Mouse (Mus musculus): ENCODE measurements at regions not wholly inside any gene's neighbourhood (a gene's known extent, or its start where the extent isn't known, plus 50 kb on each side); places are given as distances from the start of the nearest gene placed in this dataset.

DNA sequence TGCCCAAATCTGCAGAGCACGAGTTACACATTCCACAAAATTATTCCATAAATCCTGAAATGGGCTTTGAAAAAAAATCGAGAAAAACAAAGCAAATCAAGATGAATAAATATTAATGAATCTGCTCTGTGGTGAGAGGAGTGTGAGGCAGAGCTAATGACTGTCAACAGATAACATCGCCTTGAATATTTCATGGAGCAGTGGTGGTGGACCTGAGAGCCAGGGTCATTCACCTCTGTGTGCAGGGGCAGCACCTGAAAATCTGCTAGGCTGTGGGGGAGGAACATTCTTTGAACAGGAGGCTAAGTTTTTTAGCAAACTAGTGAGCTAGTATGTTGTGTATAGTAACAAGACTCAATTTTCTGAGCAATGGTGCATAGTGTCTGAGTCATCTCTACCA lies 276.3 kb upstream of the Plxna2 start:
- no peak for ATAC-seq (ENCODE audit: insufficient number of reproducible peaks, low FRiP score, low TSS enrichment)

GRCm38 (mm10) chr1:194334752-194335719 lies 283.0 kb upstream of the Plxna2 start:
- peak; percentile 77 for ATAC-seq (ENCODE audit: insufficient number of reproducible peaks, low FRiP score, low TSS enrichment)

- ATAC-seq (ENCODE audit: insufficient number of reproducible peaks, low FRiP score, low TSS enrichment) = no peak
Observed at GRCm38 (mm10) chr1:194332639-194333038, 285.4 kb upstream of the Plxna2 start.

DNA sequence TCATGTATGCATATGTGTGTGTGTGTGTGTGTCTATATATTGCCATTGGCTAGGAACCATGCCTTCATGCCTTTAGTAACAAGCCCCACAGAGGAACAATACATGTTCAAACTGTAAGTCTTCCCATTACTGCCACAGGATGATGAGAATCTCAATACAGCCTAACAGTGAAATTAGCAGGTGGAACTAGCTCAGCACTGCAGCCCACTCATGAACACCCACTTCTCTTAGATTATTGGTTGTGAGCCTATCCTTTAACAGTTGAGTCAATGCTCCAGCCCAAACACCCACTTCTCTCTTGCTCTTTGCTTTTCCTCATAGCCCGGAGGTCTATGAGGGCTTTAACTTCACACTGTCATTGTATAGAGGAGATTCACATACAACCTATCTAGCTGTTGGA lies 287.5 kb upstream of the Plxna2 start:
- ATAC-seq (ENCODE audit: insufficient number of reproducible peaks, low FRiP score, low TSS enrichment) = no peak

- no peak for ATAC-seq (ENCODE audit: insufficient number of reproducible peaks, low FRiP score, low TSS enrichment)
Observed at GRCm38 (mm10) chr1:194320320-194321036, 297.5 kb upstream of the Plxna2 start.

GRCm38 (mm10) chr1:194318351-194318750 lies 299.7 kb upstream of the Plxna2 start:
- no peak for ATAC-seq (ENCODE audit: insufficient number of reproducible peaks, low FRiP score, low TSS enrichment)

DNA sequence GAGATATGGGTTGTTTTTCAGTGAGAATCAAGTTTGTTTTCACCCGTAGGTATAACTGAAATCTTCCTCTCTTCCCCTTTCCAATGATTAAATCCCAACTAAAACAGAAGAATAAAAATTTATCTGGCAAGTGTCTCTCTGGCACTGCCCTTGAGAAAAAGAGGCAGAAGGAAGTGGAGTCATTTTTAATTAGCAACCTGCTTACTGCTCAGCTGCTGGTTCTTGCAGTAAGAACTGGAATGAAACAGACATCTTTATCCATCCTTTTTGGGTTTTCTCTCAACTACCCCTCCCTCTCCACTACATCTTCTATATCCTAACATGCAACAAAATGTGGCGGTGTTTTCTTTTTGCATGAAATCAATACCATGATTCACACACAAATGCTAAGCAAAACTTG lies 302.4 kb upstream of the Plxna2 start:
- 0 out of 2 replicates have a peak, but pooled peaks have one; percentile 52 for ATAC-seq (ENCODE audit: insufficient number of reproducible peaks, low FRiP score, low TSS enrichment)

DNA sequence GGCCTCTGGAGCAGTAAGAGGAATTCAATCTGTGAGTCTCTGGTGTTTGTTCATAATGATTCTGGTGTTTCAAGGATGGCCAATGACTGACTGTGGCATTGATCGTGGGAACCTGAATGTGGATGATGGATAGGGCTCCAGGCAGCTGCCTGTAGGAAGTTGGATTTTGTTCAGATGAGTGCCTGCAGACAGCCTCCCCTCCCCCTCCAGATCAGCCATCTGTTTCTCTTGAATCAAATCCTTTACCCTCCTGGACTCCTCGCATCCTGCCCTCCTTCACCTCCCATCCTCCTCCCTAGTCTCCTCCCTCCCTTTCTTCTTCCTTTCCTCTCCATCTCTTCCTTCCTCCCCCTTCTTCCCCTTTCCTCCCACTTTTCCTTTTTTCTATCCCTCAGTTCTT lies 307.6 kb upstream of the Plxna2 start:
- ATAC-seq (ENCODE audit: insufficient number of reproducible peaks, low FRiP score, low TSS enrichment) = peak; percentile 32; the same call in 1 of the 2 replicates

DNA sequence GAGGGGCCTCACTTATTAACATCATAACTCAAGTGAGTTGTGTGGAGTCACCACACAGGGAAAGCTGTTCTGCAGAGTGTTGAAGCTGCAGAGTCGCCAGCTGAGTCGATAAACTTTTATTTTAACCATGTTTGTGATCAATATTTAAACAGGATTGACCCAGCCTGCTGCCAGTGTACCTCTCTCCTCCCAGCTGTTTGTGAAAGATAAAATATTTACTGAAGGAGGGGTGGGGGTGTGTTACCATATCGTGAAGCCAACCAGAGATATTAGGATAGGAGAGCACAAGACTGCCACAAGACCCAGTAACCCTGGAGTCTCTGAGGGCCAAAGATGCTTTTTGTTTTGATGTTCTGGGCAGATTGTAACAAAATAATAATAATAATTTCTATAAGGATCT lies 309.4 kb upstream of the Plxna2 start:
- no peak for ATAC-seq (ENCODE audit: insufficient number of reproducible peaks, low FRiP score, low TSS enrichment)

DNA sequence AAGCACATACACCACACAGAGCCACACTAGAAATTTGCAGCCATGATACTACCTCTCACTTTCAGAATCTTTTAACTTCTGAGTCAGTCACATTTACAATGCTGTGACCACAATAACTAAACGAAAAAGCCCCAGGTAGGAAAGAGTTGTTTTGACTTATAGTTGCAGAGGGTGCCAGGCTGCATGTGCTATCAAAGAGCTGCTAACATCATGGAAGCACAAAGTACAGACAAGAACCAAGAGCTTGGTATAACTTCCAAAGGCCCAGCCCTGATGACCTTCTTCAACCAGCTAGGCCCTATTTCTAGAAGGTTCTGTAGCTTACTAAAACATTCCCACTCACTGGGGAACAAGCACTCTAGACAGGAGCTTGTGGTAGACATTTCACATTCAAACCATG lies 314.1 kb upstream of the Plxna2 start:
- ATAC-seq (ENCODE audit: insufficient number of reproducible peaks, low FRiP score, low TSS enrichment) = no peak

DNA sequence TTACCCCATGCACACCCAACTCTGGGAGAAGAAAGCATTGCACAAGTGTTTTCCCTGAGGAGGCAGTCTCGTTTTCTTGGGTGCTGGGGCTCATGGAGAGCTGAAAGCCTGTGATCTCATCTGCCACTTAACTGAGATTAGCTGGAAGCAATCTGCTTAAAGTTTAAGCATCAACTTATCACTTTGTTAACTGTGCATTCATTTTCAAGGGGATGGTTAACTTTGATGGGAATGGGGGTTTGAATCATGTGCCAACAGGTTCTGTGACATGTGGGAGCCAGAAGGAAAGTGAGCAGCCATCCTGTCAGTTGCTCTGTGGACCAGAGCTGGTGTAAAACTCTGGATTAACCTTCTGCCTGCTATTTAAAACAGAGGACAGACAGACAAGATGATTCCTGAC lies 315.2 kb upstream of the Plxna2 start:
- no peak for ATAC-seq (ENCODE audit: insufficient number of reproducible peaks, low FRiP score, low TSS enrichment)

DNA sequence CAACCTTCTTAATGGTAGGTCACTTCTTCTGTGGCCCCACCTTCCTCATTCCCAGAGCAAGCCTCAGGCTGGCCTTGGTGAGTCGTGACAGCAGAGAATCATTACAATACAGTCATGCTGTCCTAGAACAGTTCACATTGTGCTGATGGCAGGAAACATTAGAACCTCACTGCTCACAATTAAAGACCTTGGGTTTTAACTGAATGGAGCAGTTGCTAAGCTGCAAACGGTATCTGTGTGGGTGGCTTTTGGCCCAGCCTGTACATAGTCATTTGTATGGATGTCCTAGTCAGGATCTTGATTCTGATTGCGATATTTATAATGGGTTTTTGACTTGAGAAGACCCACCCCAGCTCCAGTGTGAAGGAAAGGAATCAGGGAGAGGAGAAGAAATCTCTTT lies 336.1 kb upstream of the Plxna2 start:
- no peak for ATAC-seq (ENCODE audit: insufficient number of reproducible peaks, low FRiP score, low TSS enrichment)

- no peak for ATAC-seq (ENCODE audit: insufficient number of reproducible peaks, low FRiP score, low TSS enrichment)
Observed at GRCm38 (mm10) chr1:194268028-194268427, 350.0 kb upstream of the Plxna2 start.

DNA sequence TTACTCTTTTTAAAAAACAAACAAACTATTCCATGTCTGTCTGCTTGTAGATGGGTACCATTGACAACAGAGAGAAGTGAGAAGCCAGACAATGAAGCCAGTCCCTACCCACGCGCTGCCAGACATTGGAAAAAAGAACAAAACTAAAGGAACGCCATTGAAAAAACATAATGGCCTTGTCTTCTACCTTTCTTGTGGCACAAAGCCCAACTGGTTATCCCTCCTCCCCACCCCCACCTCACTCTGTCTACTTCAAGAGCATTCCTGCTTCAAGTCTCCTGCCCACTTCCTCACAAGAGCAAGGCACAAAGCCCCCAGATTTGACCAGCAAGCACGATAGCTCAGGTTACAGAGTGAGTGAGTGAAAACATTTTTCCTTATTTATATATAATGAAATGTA lies 355.6 kb upstream of the Plxna2 start:
- ATAC-seq (ENCODE audit: insufficient number of reproducible peaks, low FRiP score, low TSS enrichment) = no peak

DNA sequence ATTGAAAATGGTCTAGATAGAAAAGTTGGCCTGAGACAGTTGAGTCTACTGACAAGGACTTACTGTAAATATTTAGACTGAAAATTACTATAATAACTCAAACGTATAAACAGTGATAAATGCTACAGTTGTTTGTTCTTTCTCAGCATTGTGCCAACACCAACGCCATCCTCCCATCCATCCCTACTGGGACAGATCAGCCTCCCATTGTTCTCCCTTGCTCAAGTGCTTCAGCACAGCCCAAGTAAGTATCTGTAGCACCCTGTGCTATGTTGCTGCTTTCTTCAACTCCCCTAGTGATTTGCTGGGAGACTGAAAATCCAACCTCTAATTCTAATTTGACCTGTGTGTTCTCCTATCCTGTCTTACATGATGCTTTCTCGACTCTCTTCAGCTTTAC lies 358.1 kb upstream of the Plxna2 start:
- no peak for ATAC-seq (ENCODE audit: insufficient number of reproducible peaks, low FRiP score, low TSS enrichment)

GRCm38 (mm10) chr1:194244776-194245366 lies 373.1 kb upstream of the Plxna2 start:
- ATAC-seq (ENCODE audit: insufficient number of reproducible peaks, low FRiP score, low TSS enrichment) = no peak

DNA sequence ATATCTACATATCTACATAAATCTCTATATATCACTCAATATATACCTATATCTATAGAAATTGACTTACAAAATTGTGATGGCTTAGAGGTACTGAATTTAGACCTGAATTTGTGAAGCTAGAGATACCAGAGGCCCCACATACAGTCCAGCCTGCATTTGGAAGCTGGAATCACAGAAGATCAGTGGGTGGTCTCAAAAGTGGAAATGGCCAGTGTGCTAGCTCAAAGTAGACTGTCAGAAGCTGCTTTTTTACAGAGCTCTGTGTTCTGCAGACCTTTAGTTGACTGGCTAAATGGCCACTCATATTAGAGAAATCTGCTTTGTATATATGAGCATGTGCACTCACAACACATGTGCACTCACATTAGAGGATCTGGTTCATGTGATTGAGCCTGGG lies 376.9 kb upstream of the Plxna2 start:
- ATAC-seq (ENCODE audit: insufficient number of reproducible peaks, low FRiP score, low TSS enrichment) = no peak

DNA sequence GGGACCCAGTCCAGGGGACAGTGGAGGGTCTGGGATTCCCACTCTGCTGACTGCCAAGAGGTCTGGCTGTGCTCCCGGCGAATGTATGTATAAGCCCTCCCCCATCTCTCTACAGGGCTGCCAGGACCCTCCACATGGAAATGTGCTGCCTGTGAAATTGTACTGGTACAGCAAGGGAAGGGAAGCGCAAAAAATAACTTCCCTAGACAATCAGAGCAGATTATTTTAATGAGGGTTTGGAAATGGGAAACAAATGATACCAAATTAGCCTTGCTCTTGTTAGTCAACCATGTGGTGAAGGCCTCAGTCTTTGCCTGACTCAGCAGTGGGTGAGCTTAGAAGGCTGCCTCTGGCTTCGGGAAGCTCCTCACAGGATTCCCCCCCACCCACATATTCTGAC lies 386.8 kb upstream of the Plxna2 start:
- ATAC-seq (ENCODE audit: insufficient number of reproducible peaks, low FRiP score, low TSS enrichment) = no peak

DNA sequence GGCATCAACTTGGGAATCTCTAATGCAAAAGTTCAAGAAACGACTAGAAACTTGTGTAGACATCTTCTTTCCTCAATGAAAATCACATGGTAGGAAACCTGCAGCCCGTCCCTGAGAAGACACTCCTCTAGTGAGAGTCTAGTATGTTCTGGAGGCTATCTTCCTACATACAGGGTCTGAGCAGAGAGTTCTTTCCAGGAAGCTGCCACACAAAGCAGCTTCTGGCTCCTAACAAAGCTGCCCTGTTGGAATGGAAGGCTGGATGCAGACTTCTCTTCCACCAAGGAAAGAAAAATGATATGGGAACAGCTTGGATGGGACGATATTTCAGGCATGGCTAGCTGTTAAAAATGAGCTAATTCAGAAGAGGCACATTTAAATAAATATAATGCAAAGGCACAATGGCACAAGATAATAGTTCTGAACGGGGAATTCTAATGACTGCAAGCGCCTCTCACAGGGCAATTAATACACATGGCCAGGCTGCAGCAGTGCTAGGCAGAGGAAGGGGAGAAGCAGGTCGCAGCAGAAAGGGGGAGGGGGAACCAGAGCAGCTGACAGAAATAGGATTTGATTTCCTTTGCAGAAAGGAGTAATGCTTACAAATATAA lies 391.4 kb upstream of the Plxna2 start:
- ATAC-seq (ENCODE audit: insufficient number of reproducible peaks, low FRiP score, low TSS enrichment) = no peak

DNA sequence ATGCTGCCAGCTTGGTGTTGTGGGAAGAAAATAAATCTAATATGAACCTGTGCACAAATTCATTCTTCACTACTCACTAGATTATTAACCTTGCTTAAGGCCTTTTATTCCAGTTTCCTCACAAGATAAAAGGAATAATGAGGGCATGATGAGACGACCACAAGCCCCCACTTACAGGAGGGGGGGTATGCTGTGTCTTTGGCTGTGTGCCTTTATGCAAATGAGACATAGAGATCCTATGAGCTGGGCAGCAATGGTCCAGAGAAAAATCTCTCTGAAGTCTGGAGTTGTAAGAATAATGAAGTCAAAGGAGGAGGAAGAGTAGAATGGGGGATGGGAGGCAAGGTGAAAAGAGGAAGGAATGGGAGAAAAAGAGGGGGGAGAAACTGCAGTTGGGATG lies 392.2 kb upstream of the Plxna2 start:
- no peak for ATAC-seq (ENCODE audit: insufficient number of reproducible peaks, low FRiP score, low TSS enrichment)

- no peak for ATAC-seq (ENCODE audit: insufficient number of reproducible peaks, low FRiP score, low TSS enrichment)
Observed at GRCm38 (mm10) chr1:194224046-194224445, 394.0 kb upstream of the Plxna2 start.
